Mouse (Mus musculus) B cell, adult 67 days (primary cell): ENCODE measurements around the gene Cldn2. TPM values are rescaled to one million over a fixed set of nuclear protein-coding genes. Genes with fewer than 3 reads are reported as not detected.

Experiments
- total RNA-seq, 2 experiments: library from RNA; stranded (reverse); gene quantifications; 4 replicates each; pipeline ENCODE4 v1.2.4; 2023

Cldn2 gene
- total RNA-seq = not detected

GRCm38 (mm10) chrX:139800406-139800878 is at the start of gene Cldn2:
TSS of gene Cldn2 (plus strand) at chrX:139800828.

DNA sequence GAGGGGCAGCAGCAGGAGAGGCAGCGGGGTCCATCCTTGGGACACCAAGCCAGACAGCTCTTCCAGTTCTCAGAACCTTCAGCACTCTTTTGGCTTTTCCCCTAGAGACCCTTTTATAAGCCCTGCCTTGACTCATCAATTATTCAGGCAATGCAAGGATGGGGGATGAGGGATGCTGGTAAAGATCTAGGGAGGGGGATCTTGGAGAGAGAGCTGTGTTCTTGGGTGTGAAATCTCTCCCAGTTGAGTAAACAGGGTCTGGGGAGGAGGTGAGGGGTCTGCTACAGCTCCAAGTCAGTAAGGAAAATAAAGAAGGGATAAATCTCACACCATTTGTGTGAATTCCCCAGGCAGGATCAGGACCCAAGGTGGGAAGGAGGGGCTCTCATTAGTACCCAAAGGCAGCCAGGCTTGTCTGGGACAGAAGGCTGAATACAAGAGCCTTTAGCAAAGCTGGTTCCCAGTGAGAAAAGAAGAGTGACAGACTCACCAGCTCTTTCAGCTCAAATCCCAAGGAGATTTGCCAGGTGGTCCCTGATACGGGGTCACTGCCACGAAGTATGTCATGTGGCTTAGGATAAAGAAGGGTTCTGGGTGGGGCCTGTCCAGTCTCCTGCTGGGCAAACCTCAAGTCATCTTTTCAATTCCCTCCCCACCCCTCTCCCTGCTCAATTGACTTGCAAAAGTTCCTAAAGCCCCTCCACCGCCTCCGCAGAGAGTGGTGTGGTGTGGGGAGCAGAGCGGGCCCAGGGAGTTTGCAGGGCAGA is 18.2 kb upstream of the Cldn2 start, which contains the start of gene Ripply1:
Ripply1 (minus strand) TSS at position 76 of the 767 bp plus-strand sequence.

Other genes starting within 250 kb of the Cldn2 start
- not detected for gene Rnf128, start 237.5 kb upstream of the Cldn2 start, total RNA-seq
- 1 to 10 TPM; 6.7 to 10.0 TPM for gene Tbc1d8b, start 115.8 kb upstream of the Cldn2 start, total RNA-seq
- gene Gm15013, start 86.3 kb upstream of the Cldn2 start, total RNA-seq = not detected
- gene Ripply1, start 18.5 kb upstream of the Cldn2 start, total RNA-seq = not detected
- gene Morc4, start 70.8 kb downstream of the Cldn2 start, total RNA-seq = not detected
- gene Rbm41, start 197.8 kb downstream of the Cldn2 start, total RNA-seq = 10 to 100 TPM; 27.7 to 27.9 TPM